Mouse (Mus musculus): ENCODE results near the gene Rdm1. TPM values are rescaled to one million over a fixed set of nuclear protein-coding genes. Genes with fewer than 3 reads are reported as not detected.

Rdm1 gene
- total RNA-seq, 2 experiments from 2014 or later: 21.6 to 25.0 TPM

- no peak for DNase-seq
These were observed 53.8 kb downstream of the Rdm1 start for GRCm38 (mm10) chr11:101680634-101681325.

GRCm38 (mm10) chr11:101681968-101682367, 55.0 kb downstream of the Rdm1 start:
- DNase-seq: no peak

- no peak for DNase-seq
These were observed 55.5 kb downstream of the Rdm1 start for GRCm38 (mm10) chr11:101682410-101682960.

Other genes starting within 250 kb of the Rdm1 start
- gene Aarsd1, start 209.6 kb upstream of the Rdm1 start, total RNA-seq (2021): 10 to 100 TPM; 16.0 to 17.1 TPM
- gene Gm27029, start 202.4 kb upstream of the Rdm1 start, total RNA-seq (2021): 1 to 10 TPM; 5.8 to 7.1 TPM
- 1 to 10 TPM; 6.6 to 7.3 TPM for gene Rundc1, start 202.1 kb upstream of the Rdm1 start, total RNA-seq (2021)
- 100 to 1,000 TPM; 106 to 110 TPM for gene Ptges3l, start 201.9 kb upstream of the Rdm1 start, total RNA-seq (2021)
- 10 to 100 TPM; 40.6 to 42.5 TPM for gene Rpl27, start 184.9 kb upstream of the Rdm1 start, total RNA-seq (2021)
- 10 to 100 TPM in 1 of 2 experiments, 1 to 10 TPM in 1; 8.5 to 10.8 TPM for gene Ifi35, start 178.8 kb upstream of the Rdm1 start, total RNA-seq (2021)
- 1 to 10 TPM; 2.9 to 3.6 TPM for gene Rnd2, start 162.2 kb upstream of the Rdm1 start, total RNA-seq (2021)
- gene Vat1, start 161.0 kb upstream of the Rdm1 start, total RNA-seq (2021): 10 to 100 TPM; 13.1 to 19.3 TPM
- gene Brca1, start 75.2 kb upstream of the Rdm1 start, total RNA-seq (2021): under 1 TPM; 0.26 to 0.94 TPM
- 10 to 100 TPM; 65.0 to 67.8 TPM for gene Nbr1, start 75.0 kb upstream of the Rdm1 start, total RNA-seq (2021)
- gene Tmem106a, start 45.0 kb upstream of the Rdm1 start, total RNA-seq (2021): 1 to 10 TPM; 1.1 to 2.5 TPM
- not detected for gene Gm11634, start 27.9 kb upstream of the Rdm1 start, total RNA-seq (2021)
- 1 to 10 TPM; 5.7 to 5.8 TPM for gene Arl4d, start 38.3 kb downstream of the Rdm1 start, total RNA-seq (2021)
- gene Dhx8, start 105.7 kb downstream of the Rdm1 start, total RNA-seq (2021): 10 to 100 TPM; 12.4 TPM
- gene Etv4, start 158.2 kb downstream of the Rdm1 start, total RNA-seq (2021): 1 to 10 TPM; 5.7 to 6.1 TPM